Mouse (Mus musculus) midbrain, embryonic 11.5 days (tissue): Measurements from ENCODE around the gene Sh2b3. TPM values are rescaled to one million over a fixed set of nuclear protein-coding genes. Genes with fewer than 3 reads are reported as not detected.

Source experiments
- ATAC-seq: fragments of 200-750 bp; cut with Nextera tagmentation; 2 replicates; pipeline ENCODE4 v1.8.0; 2017; ENCODE audit warnings: moderate TSS enrichment, moderate library complexity; ENCODE audit not compliant: low FRiP score
- DNase-seq: peaks from one replicate; pipeline ENCODE4 v3.0.0; 2015; ENCODE audit warnings: low spot score; ENCODE audit errors: missing footprints
- H3K27ac ChIP-seq: fragments of 300-500 bp; sonication (generic); 2 replicates; pipeline ENCODE4 v1.5.1; 2014; ENCODE audit warnings: low read depth, low read length
- H3K27me3 ChIP-seq: fragments of 300-500 bp; sonication (generic); 2 replicates; pipeline ENCODE4 v1.6.1; 2014; ENCODE audit warnings: mild to moderate bottlenecking, low read length, moderate library complexity, mixed read lengths; ENCODE audit not compliant: control insufficient read depth, insufficient read depth
- H3K36me3 ChIP-seq: fragments of 300-500 bp; sonication (generic); 2 replicates; pipeline ENCODE4 v1.6.1; 2014; ENCODE audit warnings: mild to moderate bottlenecking, low read length, moderate library complexity, mixed read lengths; ENCODE audit not compliant: control insufficient read depth, insufficient read depth
- H3K4me1 ChIP-seq: fragments of 300-500 bp; sonication (generic); 2 replicates; pipeline ENCODE4 v1.6.1; 2014; ENCODE audit warnings: low read length; ENCODE audit not compliant: control insufficient read depth, insufficient read depth
- H3K4me2 ChIP-seq: fragments of 300-500 bp; sonication (generic); 2 replicates; pipeline ENCODE4 v1.6.1; 2014; ENCODE audit warnings: mild to moderate bottlenecking, moderate library complexity
- H3K4me3 ChIP-seq: fragments of 300-500 bp; sonication (generic); 2 replicates; pipeline ENCODE4 v1.5.1; 2014; ENCODE audit warnings: low read depth, low read length
- H3K9ac ChIP-seq: fragments of 300-500 bp; sonication (generic); 2 replicates; pipeline ENCODE4 v1.6.1; 2014; ENCODE audit warnings: low read length
- H3K9me3 ChIP-seq: fragments of 300-500 bp; sonication (generic); 2 replicates; pipeline ENCODE4 v1.6.1; 2016; ENCODE audit warnings: low read length; ENCODE audit not compliant: control insufficient read depth
- WGBS: fragments of 180-500 bp; shearing (Covaris S2); extraction: QIAGEN DNeasy Blood & Tissue Kit; methylation state at CpG from one replicate; pipeline ENCODE4 v1.1.7; 2014; 5-methylcytosine and 5-hydroxymethylcytosine counted together
- polyA plus RNA-seq: library from polyadenylated mRNA; unstranded; fragments of >200 nt; fragmentation: Nextera tagmentation; extraction: Ambion mirVana; gene quantifications from 2 replicates; pipeline ENCODE4 v1.2.1, GENCODE M21; 2014

Gene Sh2b3
- polyA plus RNA-seq = 5.8 and 9.4 TPM in 2 replicates

GRCm38 (mm10) chr5:121837441-121838340, at the start of gene Sh2b3:
Sh2b3 (minus strand) TSS chr5:121837646.
- H3K27ac ChIP-seq = no peak within 1 kb of the TSS
- no peaks in the 10 kb centered on the region for H3K9me3 ChIP-seq
- peak within 1 kb of the TSS; percentile 97 for H3K4me2 ChIP-seq
- H3K4me1 ChIP-seq = peaks cover 40% of the 10 kb centered on the region
- ATAC-seq (no peak; the same call in 1 of the 2 replicates), DNase-seq (no peak)
- peak within 1 kb of the TSS; percentile 69 for H3K9ac ChIP-seq
- peak within 1 kb of the TSS; percentile 65 for H3K4me3 ChIP-seq
- peaks cover 41% of the 10 kb centered on the region for H3K27me3 ChIP-seq
- H3K36me3 ChIP-seq = no peaks in the 10 kb centered on the region
- WGBS = 1% methylated on average over 35 of the region's 35 CpGs

GRCm38 (mm10) chr5:121883356-121883755, 45.9 kb upstream of the Sh2b3 start:
- Histone ChIP-seq H3K27me3 (no peaks in the 10 kb centered on the region), H3K9me3 (no peaks in the 10 kb centered on the region), H3K4me2 (no peak overlapping the region), H3K27ac (no peak overlapping the region), H3K4me3 (no peak overlapping the region), H3K36me3 (0 out of 2 replicates have a peak, but pooled peaks cover 3% of the 10 kb centered on the region), H3K4me1 (no peaks in the 10 kb centered on the region), H3K9ac (no peak overlapping the region)
- WGBS = 82% methylated on average over 8 of the region's 8 CpGs
- DNase-seq = no peak
- ATAC-seq = no peak

GRCm38 (mm10) chr5:121879211-121879610, 41.8 kb upstream of the Sh2b3 start:
- Histone ChIP-seq H3K27ac (no peak overlapping the region), H3K9me3 (no peaks in the 10 kb centered on the region; the same call in 1 of the 2 replicates), H3K4me3 (no peak overlapping the region), H3K36me3 (peaks cover 4% of the 10 kb centered on the region; the same call in 1 of the 2 replicates), H3K9ac (no peak overlapping the region), H3K27me3 (no peaks in the 10 kb centered on the region), H3K4me2 (no peak overlapping the region), H3K4me1 (no peaks in the 10 kb centered on the region)
- WGBS = 59% methylated on average over 6 of the region's 6 CpGs
- DNase-seq = no peak
- ATAC-seq = no peak

GRCm38 (mm10) chr5:121878703-121879102, 41.3 kb upstream of the Sh2b3 start:
- DNase-seq = no peak
- H3K4me1 ChIP-seq = no peaks in the 10 kb centered on the region

GRCm38 (mm10) chr5:121876901-121877300, 39.5 kb upstream of the Sh2b3 start:
- ATAC-seq (no peak), DNase-seq (no peak)
- WGBS = 84% methylated on average over 12 of the region's 12 CpGs

More at GRCm38 (mm10) chr5:121878703-121879102, 41.3 kb upstream of the Sh2b3 start:
- H3K27ac ChIP-seq = no peak overlapping the region
- 91% methylated on average over 17 of the region's 17 CpGs for WGBS
- H3K36me3 ChIP-seq = peaks cover 4% of the 10 kb centered on the region; the same call in 1 of the 2 replicates
- no peak overlapping the region for H3K9ac ChIP-seq
- H3K27me3 ChIP-seq = no peaks in the 10 kb centered on the region
- H3K4me2 ChIP-seq = no peak overlapping the region
- ATAC-seq = no peak
- H3K4me3 ChIP-seq = no peak overlapping the region
- no peaks in the 10 kb centered on the region; the same call in 1 of the 2 replicates for H3K9me3 ChIP-seq

GRCm38 (mm10) chr5:121875041-121875440, 37.6 kb upstream of the Sh2b3 start:
- Histone ChIP-seq H3K36me3 (peaks cover 4% of the 10 kb centered on the region; the same call in 1 of the 2 replicates), H3K4me3 (no peak overlapping the region), H3K9me3 (no peaks in the 10 kb centered on the region; the same call in 1 of the 2 replicates), H3K27me3 (no peaks in the 10 kb centered on the region), H3K4me2 (no peak overlapping the region), H3K27ac (no peak overlapping the region), H3K9ac (no peak overlapping the region), H3K4me1 (no peaks in the 10 kb centered on the region)
- DNase-seq (no peak), ATAC-seq (no peak)
- 87% methylated on average over 12 of the region's 12 CpGs for WGBS

More at GRCm38 (mm10) chr5:121876901-121877300, 39.5 kb upstream of the Sh2b3 start:
- no peaks in the 10 kb centered on the region; the same call in 1 of the 2 replicates for H3K9me3 ChIP-seq
- H3K4me2 ChIP-seq = no peak overlapping the region
- H3K4me1 ChIP-seq = no peaks in the 10 kb centered on the region
- H3K27ac ChIP-seq = no peak overlapping the region
- H3K36me3 ChIP-seq = peaks cover 4% of the 10 kb centered on the region; the same call in 1 of the 2 replicates
- no peaks in the 10 kb centered on the region for H3K27me3 ChIP-seq
- no peak overlapping the region for H3K4me3 ChIP-seq
- H3K9ac ChIP-seq = no peak overlapping the region

- Histone ChIP-seq H3K9me3 (no peaks in the 10 kb centered on the region; the same call in 1 of the 2 replicates), H3K4me3 (no peak overlapping the region), H3K36me3 (peaks cover 4% of the 10 kb centered on the region; the same call in 1 of the 2 replicates), H3K9ac (no peak overlapping the region), H3K4me1 (no peaks in the 10 kb centered on the region), H3K27ac (no peak overlapping the region), H3K27me3 (no peaks in the 10 kb centered on the region), H3K4me2 (no peak overlapping the region)
- DNase-seq (peak; percentile 98), ATAC-seq (peak; percentile 54; the same call in 1 of the 2 replicates)
- 11% methylated on average over 4 of the region's 4 CpGs for WGBS
These were observed 34.7 kb upstream of the Sh2b3 start for GRCm38 (mm10) chr5:121872158-121872557.

GRCm38 (mm10) chr5:121871515-121872030, 34.1 kb upstream of the Sh2b3 start:
- H3K27ac ChIP-seq = no peak overlapping the region
- 91% methylated on average over 13 of the region's 13 CpGs for WGBS
- H3K4me2 ChIP-seq = no peak overlapping the region
- no peaks in the 10 kb centered on the region; the same call in 1 of the 2 replicates for H3K9me3 ChIP-seq
- peaks cover 3% of the 10 kb centered on the region; the same call in 1 of the 2 replicates for H3K36me3 ChIP-seq
- H3K27me3 ChIP-seq = no peaks in the 10 kb centered on the region
- H3K4me1 ChIP-seq = no peaks in the 10 kb centered on the region
- no peak overlapping the region for H3K4me3 ChIP-seq
- ATAC-seq = no peak
- no peak overlapping the region for H3K9ac ChIP-seq
- no peak for DNase-seq

GRCm38 (mm10) chr5:121870832-121871231, 33.4 kb upstream of the Sh2b3 start:
- Histone ChIP-seq H3K4me2 (no peak overlapping the region), H3K4me1 (no peaks in the 10 kb centered on the region), H3K4me3 (no peak overlapping the region), H3K9me3 (no peaks in the 10 kb centered on the region), H3K27ac (no peak overlapping the region), H3K36me3 (no peaks in the 10 kb centered on the region), H3K27me3 (no peaks in the 10 kb centered on the region), H3K9ac (no peak overlapping the region)
- 78% methylated on average over 6 of the region's 6 CpGs for WGBS
- ATAC-seq (no peak), DNase-seq (no peak)
